Mouse (Mus musculus): ENCODE results near the gene Tnnc1. TPM values are rescaled to one million over a fixed set of nuclear protein-coding genes. Genes with fewer than 3 reads are reported as not detected.
A peak's percentile ranks its signal among the peaks of the same experiment; 100 is the strongest.

The Tnnc1 gene
- polyA plus RNA-seq, 1 experiment from 2014 or later = 1.6 TPM

GRCm38 (mm10) chr14:31237101-31237882, 29.2 kb downstream of the Tnnc1 start:
- Histone ChIP-seq H3K36me3 (ENCODE audit: control insufficient read depth, insufficient read depth) (peaks cover 9% of the 10 kb centered on the region; the same call in 1 of the 2 replicates), H3K9ac (ENCODE audit: low read depth, low read length) (no peak overlapping the region), H3K4me2 (replicated peaks; ENCODE audit: low read depth) (no peak overlapping the region), H3K4me1 (replicated peaks; ENCODE audit: control insufficient read depth, insufficient read depth, low read length) (no peaks in the 10 kb centered on the region), H3K27me3 (replicated peaks; ENCODE audit: control insufficient read depth, insufficient read depth, low read length) (no peaks in the 10 kb centered on the region), H3K9me3 (ENCODE audit: control insufficient read depth) (no peaks in the 10 kb centered on the region), H3K4me3 (ENCODE audit: low read depth, low read length) (no peak overlapping the region), H3K27ac (ENCODE audit: low read depth, low read length) (no peak overlapping the region)
- TF ChIP-seq CTCF (IDR thresholded peaks at IDR 0.05; ENCODE audit: low read depth) = no peak
- ATAC-seq = no peak
- WGBS = 81% methylated on average over 7 of the region's 7 CpGs

- no peak overlapping the region for H3K4me3 ChIP-seq (ENCODE audit: low read depth, low read length)
- H3K9me3 ChIP-seq (ENCODE audit: control insufficient read depth) = no peaks in the 10 kb centered on the region
- peaks cover 9% of the 10 kb centered on the region; the same call in 1 of the 2 replicates for H3K36me3 ChIP-seq (ENCODE audit: control insufficient read depth, insufficient read depth)
- no peak for ATAC-seq
- no peaks in the 10 kb centered on the region for H3K4me1 ChIP-seq (replicated peaks; ENCODE audit: control insufficient read depth, insufficient read depth, low read length)
- 75% methylated on average over 3 of the region's 3 CpGs for WGBS
- no peaks in the 10 kb centered on the region for H3K27me3 ChIP-seq (replicated peaks; ENCODE audit: control insufficient read depth, insufficient read depth, low read length)
- no peak for TF ChIP-seq CTCF (IDR thresholded peaks at IDR 0.05; ENCODE audit: low read depth)
- H3K9ac ChIP-seq (ENCODE audit: low read depth, low read length) = no peak overlapping the region
- H3K27ac ChIP-seq (ENCODE audit: low read depth, low read length) = no peak overlapping the region
- no peak overlapping the region for H3K4me2 ChIP-seq (replicated peaks; ENCODE audit: low read depth)
Measured at GRCm38 (mm10) chr14:31240528-31240927, 32.4 kb downstream of the Tnnc1 start.

- no peaks in the 10 kb centered on the region for H3K27me3 ChIP-seq (replicated peaks; ENCODE audit: control insufficient read depth, insufficient read depth, low read length)
- H3K4me1 ChIP-seq (replicated peaks; ENCODE audit: control insufficient read depth, insufficient read depth, low read length) = no peaks in the 10 kb centered on the region
- H3K9me3 ChIP-seq (ENCODE audit: control insufficient read depth) = no peaks in the 10 kb centered on the region
- no peaks in the 10 kb centered on the region; the same call in 1 of the 2 replicates for H3K36me3 ChIP-seq (ENCODE audit: control insufficient read depth, insufficient read depth)
- H3K4me2 ChIP-seq (replicated peaks; ENCODE audit: low read depth) = no peak overlapping the region
- H3K27ac ChIP-seq (ENCODE audit: low read depth, low read length) = no peak overlapping the region
- no peak for TF ChIP-seq CTCF (IDR thresholded peaks at IDR 0.05; ENCODE audit: low read depth)
- ATAC-seq = no peak
- no peak overlapping the region for H3K9ac ChIP-seq (ENCODE audit: low read depth, low read length)
- no peak overlapping the region for H3K4me3 ChIP-seq (ENCODE audit: low read depth, low read length)
- 92% methylated on average over 1 of the region's 1 CpGs for WGBS
Measured at GRCm38 (mm10) chr14:31244777-31245176, 36.7 kb downstream of the Tnnc1 start.

- Histone ChIP-seq H3K4me3 (ENCODE audit: low read depth, low read length) (no peak overlapping the region), H3K9me3 (ENCODE audit: control insufficient read depth) (no peaks in the 10 kb centered on the region), H3K27me3 (replicated peaks; ENCODE audit: control insufficient read depth, insufficient read depth, low read length) (no peaks in the 10 kb centered on the region), H3K27ac (ENCODE audit: low read depth, low read length) (no peak overlapping the region), H3K36me3 (ENCODE audit: control insufficient read depth, insufficient read depth) (no peaks in the 10 kb centered on the region; the same call in 1 of the 2 replicates), H3K9ac (ENCODE audit: low read depth, low read length) (no peak overlapping the region), H3K4me1 (replicated peaks; ENCODE audit: control insufficient read depth, insufficient read depth, low read length) (no peaks in the 10 kb centered on the region), H3K4me2 (replicated peaks; ENCODE audit: low read depth) (no peak overlapping the region)
- no peak for ATAC-seq
- WGBS = 87% methylated on average over 1 of the region's 1 CpGs
- TF ChIP-seq CTCF (IDR thresholded peaks at IDR 0.05; ENCODE audit: low read depth) = no peak
Measured at GRCm38 (mm10) chr14:31245946-31246345, 37.8 kb downstream of the Tnnc1 start.

GRCm38 (mm10) chr14:31248396-31248795, 40.3 kb downstream of the Tnnc1 start:
- H3K36me3 ChIP-seq (ENCODE audit: control insufficient read depth, insufficient read depth) = peaks cover 3% of the 10 kb centered on the region; the same call in 1 of the 2 replicates
- no peak overlapping the region for H3K4me2 ChIP-seq (replicated peaks; ENCODE audit: low read depth)
- TF ChIP-seq CTCF (IDR thresholded peaks at IDR 0.05; ENCODE audit: low read depth) = no peak
- no peak overlapping the region for H3K4me3 ChIP-seq (ENCODE audit: low read depth, low read length)
- no peaks in the 10 kb centered on the region for H3K4me1 ChIP-seq (replicated peaks; ENCODE audit: control insufficient read depth, insufficient read depth, low read length)
- no peaks in the 10 kb centered on the region for H3K9me3 ChIP-seq (ENCODE audit: control insufficient read depth)
- no peak overlapping the region for H3K27ac ChIP-seq (ENCODE audit: low read depth, low read length)
- no peaks in the 10 kb centered on the region for H3K27me3 ChIP-seq (replicated peaks; ENCODE audit: control insufficient read depth, insufficient read depth, low read length)
- no peak overlapping the region for H3K9ac ChIP-seq (ENCODE audit: low read depth, low read length)
- no peak for ATAC-seq
- WGBS = 65% methylated on average over 6 of the region's 6 CpGs

GRCm38 (mm10) chr14:31250222-31251083, 42.3 kb downstream of the Tnnc1 start:
- Histone ChIP-seq H3K27ac (ENCODE audit: low read depth, low read length) (peak overlapping the region; percentile 85), H3K9ac (ENCODE audit: low read depth, low read length) (peak overlapping the region; percentile 85), H3K4me3 (ENCODE audit: low read depth, low read length) (peak overlapping the region; percentile 71), H3K4me1 (replicated peaks; ENCODE audit: control insufficient read depth, insufficient read depth, low read length) (no peaks in the 10 kb centered on the region), H3K27me3 (replicated peaks; ENCODE audit: control insufficient read depth, insufficient read depth, low read length) (no peaks in the 10 kb centered on the region), H3K4me2 (replicated peaks; ENCODE audit: low read depth) (peak overlapping the region; percentile 81), H3K36me3 (ENCODE audit: control insufficient read depth, insufficient read depth) (peaks cover 24% of the 10 kb centered on the region), H3K9me3 (ENCODE audit: control insufficient read depth) (no peaks in the 10 kb centered on the region)
- WGBS = 16% methylated on average over 38 of the region's 38 CpGs
- ATAC-seq = 0 out of 2 replicates have a peak, but pooled peaks have one; percentile 3
- no peak for TF ChIP-seq CTCF (IDR thresholded peaks at IDR 0.05; ENCODE audit: low read depth)
